Comparison of ENCODE assay signal across 25 mouse cellular contexts in the genomic region with DNA sequence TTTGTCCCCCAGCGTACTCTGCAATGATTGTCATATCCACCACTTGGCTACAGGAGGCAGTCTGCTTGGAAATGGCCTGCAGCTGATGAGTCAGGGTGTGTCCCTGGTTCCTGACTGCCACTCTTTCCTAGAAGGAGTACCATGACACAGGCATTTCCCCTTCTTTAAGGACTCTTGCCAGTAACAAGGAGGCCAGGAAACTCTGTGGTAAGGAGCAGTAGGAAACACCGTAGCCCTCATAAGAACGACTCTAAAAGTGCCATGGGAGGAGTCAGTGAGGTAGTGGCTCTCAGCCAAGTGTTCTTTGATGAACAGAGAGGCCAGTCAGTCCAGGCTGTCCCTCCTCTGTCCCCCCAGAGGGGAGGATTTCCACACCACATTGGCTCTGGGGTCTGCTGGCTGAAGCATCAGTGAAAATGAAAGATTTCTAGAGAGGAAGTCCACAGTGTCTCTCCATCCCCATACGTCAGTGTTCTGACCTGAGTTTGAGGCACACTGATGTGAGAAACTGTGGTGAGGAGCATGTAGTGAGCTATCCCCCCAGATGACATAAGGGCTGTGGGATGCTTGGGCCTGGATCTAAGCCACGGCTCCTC. TPM values are rescaled to one million over a fixed set of nuclear protein-coding genes. Genes with fewer than 3 reads are reported as not detected.
DNase-seq lines count a peak whose midpoint lies in the region; ATAC-seq and TF ChIP-seq lines count a peak whose summit lies in the region.
"Had no signal": no experiment of that assay in that cellular context is flagged by ENCODE, and none has a peak within 500 bp of the region (broad histone marks: within the 10 kb centered on the region; RNA-seq: fewer than 3 reads in every experiment).

No protein-coding gene starts in this region.

- 0 out of 2 replicates have a peak, but pooled peaks have one; percentile 2 for TF ChIP-seq CTCF in intestine, postnatal 0 days (IDR thresholded peaks at IDR 0.05; ENCODE audit: low read depth)
- TF ChIP-seq CTCF in left cerebral cortex, adult 2 months (IDR thresholded peaks at IDR 0.05) = no peak

- no peak overlapping the region for H3K9ac ChIP-seq in intestine, postnatal 0 days (ENCODE audit: low read depth, low read length)
- H3K9ac ChIP-seq in intestine, embryonic 15.5 days = no peak overlapping the region
- H3K9ac ChIP-seq in midbrain, embryonic 14.5 days (replicated peaks; ENCODE audit: low read length) = no peak overlapping the region
- H3K9ac ChIP-seq in midbrain, embryonic 15.5 days = no peak overlapping the region
- H3K9ac ChIP-seq: heart, embryonic 13.5 days; limb, embryonic 13.5 days; liver, embryonic 14.5 days; midbrain, embryonic 13.5 days; neural tube, embryonic 15.5 days had no signal

- no peak overlapping the region for H3K4me3 ChIP-seq in intestine, postnatal 0 days (ENCODE audit: low read depth, low read length)
- no peak overlapping the region for H3K4me3 ChIP-seq in intestine, embryonic 15.5 days (replicated peaks)
- H3K4me3 ChIP-seq in midbrain, embryonic 14.5 days (replicated peaks; ENCODE audit: low read depth, low read length) = no peak overlapping the region
- no peak overlapping the region for H3K4me3 ChIP-seq in midbrain, embryonic 15.5 days
- H3K4me3 ChIP-seq in left cerebral cortex, adult 2 months = no peak overlapping the region
- H3K4me3 ChIP-seq: gastrocnemius, adult 2 months; heart, embryonic 13.5 days; limb, embryonic 13.5 days; midbrain, embryonic 13.5 days; myocyte; neural tube, embryonic 15.5 days had no signal

- ATAC-seq in intestine, postnatal 0 days = no peak
- ATAC-seq in intestine, embryonic 15.5 days = no peak
- ATAC-seq in midbrain, embryonic 14.5 days (ENCODE audit: low FRiP score, low TSS enrichment) = peak; percentile 17; the same call in 1 of the 2 replicates
- ATAC-seq in midbrain, embryonic 15.5 days (replicated peaks) = no peak
- ATAC-seq: activated CD4-positive, CD25-positive, alpha-beta regulatory T cell, adult 4 months; hindbrain, postnatal 0 days; midbrain, embryonic 13.5 days; Patski had no signal

- no peaks in the 10 kb centered on the region for H3K36me3 ChIP-seq in intestine, postnatal 0 days (ENCODE audit: control insufficient read depth, insufficient read depth)
- H3K36me3 ChIP-seq in intestine, embryonic 15.5 days = no peaks in the 10 kb centered on the region
- no peaks in the 10 kb centered on the region for H3K36me3 ChIP-seq in midbrain, embryonic 14.5 days (ENCODE audit: control insufficient read depth, insufficient read depth, low read length)
- H3K36me3 ChIP-seq in midbrain, embryonic 15.5 days (replicated peaks) = no peaks in the 10 kb centered on the region
- H3K36me3 ChIP-seq: heart, embryonic 13.5 days; limb, embryonic 13.5 days; midbrain, embryonic 13.5 days; neural tube, embryonic 15.5 days had no signal

- no peaks in the 10 kb centered on the region for H3K4me1 ChIP-seq in intestine, postnatal 0 days (replicated peaks; ENCODE audit: control insufficient read depth, insufficient read depth, low read length)
- no peaks in the 10 kb centered on the region for H3K4me1 ChIP-seq in intestine, embryonic 15.5 days (replicated peaks)
- no peaks in the 10 kb centered on the region for H3K4me1 ChIP-seq in midbrain, embryonic 14.5 days (ENCODE audit: control insufficient read depth, insufficient read depth, low read length)
- H3K4me1 ChIP-seq in midbrain, embryonic 15.5 days = no peaks in the 10 kb centered on the region
- H3K4me1 ChIP-seq: heart, embryonic 13.5 days; midbrain, embryonic 13.5 days; neural tube, embryonic 15.5 days had no signal

- DNase-seq in midbrain, embryonic 14.5 days = no peak
- DNase-seq in induced T-regulatory cell, adult 2 months (ENCODE audit: low read depth) = peak; percentile 55
- no peak for DNase-seq in left cerebral cortex, adult 2 months (ENCODE audit: extremely low spot score in 1 of 2, low spot score in 2 of 2)
- DNase-seq in right cerebral cortex, postnatal 14 days = no peak
- no peak for DNase-seq in thymus, postnatal 4 days
- DNase-seq: adrenal gland, postnatal 10 days; cerebellum, adult 9-10 months; gastrocnemius, adult 2 months; kidney, adult 8-10 months; kidney, postnatal 14 days; lung, postnatal 4 days; right cerebral cortex, postnatal 4 days; thymus, adult 2 months had no signal

- intact Hi-C loops in left cerebral cortex, adult 2 months (cut with DNase I) = no loop called here

- 72% methylated on average over 5 of the region's 5 CpGs for WGBS in intestine, postnatal 0 days
- 64% methylated on average over 5 of the region's 5 CpGs for WGBS in intestine, embryonic 15.5 days
- 80% methylated on average over 5 of the region's 5 CpGs for WGBS in midbrain, embryonic 14.5 days
- WGBS in midbrain, embryonic 15.5 days = 79% methylated on average over 5 of the region's 5 CpGs

- no peaks in the 10 kb centered on the region for H3K27me3 ChIP-seq in intestine, postnatal 0 days (replicated peaks; ENCODE audit: control insufficient read depth, insufficient read depth, low read length)
- no peaks in the 10 kb centered on the region for H3K27me3 ChIP-seq in intestine, embryonic 15.5 days (replicated peaks)
- no peaks in the 10 kb centered on the region for H3K27me3 ChIP-seq in midbrain, embryonic 14.5 days (ENCODE audit: control insufficient read depth, insufficient read depth, low read length)
- no peaks in the 10 kb centered on the region for H3K27me3 ChIP-seq in midbrain, embryonic 15.5 days (replicated peaks)
- H3K27me3 ChIP-seq: heart, embryonic 13.5 days; limb, embryonic 13.5 days; midbrain, embryonic 13.5 days; neural tube, embryonic 15.5 days; Patski had no signal

- H3K4me2 ChIP-seq in intestine, postnatal 0 days (replicated peaks; ENCODE audit: low read depth) = no peak overlapping the region
- H3K4me2 ChIP-seq in intestine, embryonic 15.5 days (replicated peaks) = no peak overlapping the region
- no peak overlapping the region for H3K4me2 ChIP-seq in midbrain, embryonic 14.5 days (ENCODE audit: low read length)
- H3K4me2 ChIP-seq in midbrain, embryonic 15.5 days = no peak overlapping the region
- H3K4me2 ChIP-seq: heart, embryonic 13.5 days; limb, embryonic 13.5 days; midbrain, embryonic 13.5 days; neural tube, embryonic 15.5 days had no signal

- H3K27ac ChIP-seq in intestine, postnatal 0 days (ENCODE audit: low read depth, low read length) = no peak overlapping the region
- no peak overlapping the region for H3K27ac ChIP-seq in intestine, embryonic 15.5 days
- H3K27ac ChIP-seq in midbrain, embryonic 14.5 days (replicated peaks; ENCODE audit: low read depth, low read length) = no peak overlapping the region
- no peak overlapping the region for H3K27ac ChIP-seq in midbrain, embryonic 15.5 days
- no peak overlapping the region for H3K27ac ChIP-seq in left cerebral cortex, adult 2 months
- H3K27ac ChIP-seq: gastrocnemius, adult 2 months; heart, embryonic 13.5 days; hindbrain, postnatal 0 days; limb, embryonic 13.5 days; liver, embryonic 14.5 days; midbrain, embryonic 13.5 days; neural tube, embryonic 15.5 days had no signal

- no peaks in the 10 kb centered on the region for H3K9me3 ChIP-seq in intestine, postnatal 0 days (ENCODE audit: control insufficient read depth)
- no peaks in the 10 kb centered on the region for H3K9me3 ChIP-seq in intestine, embryonic 15.5 days
- no peaks in the 10 kb centered on the region for H3K9me3 ChIP-seq in midbrain, embryonic 14.5 days (ENCODE audit: control insufficient read depth, low read length)
- H3K9me3 ChIP-seq in midbrain, embryonic 15.5 days = no peaks in the 10 kb centered on the region
- H3K9me3 ChIP-seq: heart, embryonic 13.5 days; limb, embryonic 13.5 days; midbrain, embryonic 13.5 days; neural tube, embryonic 15.5 days had no signal

RNA-seq across cellular contexts. Expression of gene Slamf1, which starts 5.0 kb away (rescaled TPM):
- 0.14 TPM in 1 of 2 replicates, not detected in the other for polyA plus RNA-seq in intestine, postnatal 0 days (2015; fragmentation: Nextera tagmentation; extraction: Ambion mirVana)
- polyA plus RNA-seq in intestine, embryonic 15.5 days (2015; fragmentation: Nextera tagmentation; extraction: Ambion mirVana) = 0.09 and 0.14 TPM in 2 replicates
- polyA plus RNA-seq in midbrain, embryonic 14.5 days (2014; fragmentation: Nextera tagmentation; extraction: Ambion mirVana) = 0.05 and 0.15 TPM in 2 replicates
- polyA plus RNA-seq in midbrain, embryonic 15.5 days (2015; fragmentation: Nextera tagmentation; extraction: Ambion mirVana) = 0.10 and 0.19 TPM in 2 replicates
- under 1 TPM; 0.52 to 0.68 TPM for total RNA-seq in left cerebral cortex, adult 2 months (2021)
- total RNA-seq: gastrocnemius, adult 2 months had no signal
- polyA plus RNA-seq: myocyte had no signal
